Mouse (Mus musculus) liver, postnatal 0 days (tissue): Measurements from ENCODE around the gene AU015836. TPM values are rescaled to one million over a fixed set of nuclear protein-coding genes. Genes with fewer than 3 reads are reported as not detected.

Source experiments
- ATAC-seq: fragments of 200-750 bp; cut with Nextera tagmentation; 2 replicates; pipeline ENCODE4 v1.8.0; 2017; ENCODE audit warnings: mild to moderate bottlenecking, moderate library complexity
- DNase-seq: peaks from one replicate; pipeline ENCODE4 v3.0.0-alpha.2; 2016
- H3K27ac ChIP-seq: fragments of 300-500 bp; sonication (generic); 2 replicates; pipeline ENCODE4 v1.5.1; 2014; ENCODE audit warnings: antibody characterized with exemption, moderate library complexity, mild to moderate bottlenecking, low read depth
- H3K27me3 ChIP-seq: fragments of 300-500 bp; sonication (generic); 2 replicates; pipeline ENCODE4 v1.6.1; 2014; ENCODE audit warnings: low read length, control low read depth, mixed read lengths; ENCODE audit not compliant: insufficient read depth
- H3K36me3 ChIP-seq: fragments of 300-500 bp; sonication (generic); replicated peaks from 2 replicates; pipeline ENCODE4 v1.6.1; 2014; ENCODE audit warnings: mild to moderate bottlenecking, control low read depth, low read length, moderate library complexity, mixed read lengths; ENCODE audit not compliant: insufficient read depth
- H3K4me1 ChIP-seq: fragments of 300-500 bp; sonication (generic); 2 replicates; pipeline ENCODE4 v1.6.1; 2014; ENCODE audit warnings: antibody characterized with exemption, mild to moderate bottlenecking, control low read depth; ENCODE audit not compliant: insufficient read depth
- H3K4me2 ChIP-seq: fragments of 300-500 bp; sonication (generic); 2 replicates; pipeline ENCODE4 v1.6.1; 2014; ENCODE audit warnings: low read depth, mild to moderate bottlenecking, low read length, moderate library complexity, mixed read lengths
- H3K4me3 ChIP-seq: fragments of 300-500 bp; sonication (generic); 2 replicates; pipeline ENCODE4 v1.5.1; 2014; ENCODE audit warnings: low read depth, low read length
- H3K9ac ChIP-seq: fragments of 300-500 bp; sonication (generic); replicated peaks from 2 replicates; pipeline ENCODE4 v1.6.1; 2014; ENCODE audit warnings: mild to moderate bottlenecking, moderate library complexity
- H3K9me3 ChIP-seq: fragments of 300-500 bp; sonication (generic); 2 replicates; pipeline ENCODE4 v1.6.1; 2016; ENCODE audit warnings: mild to moderate bottlenecking, control low read depth, low read length, mixed read lengths
- CTCF ChIP-seq: sonication (generic); IDR thresholded peaks from 2 replicates; pipeline ENCODE4 v1.5.1; 2016; ENCODE audit warnings: antibody characterized with exemption, low read depth
- EP300 ChIP-seq: IDR thresholded peaks from 2 replicates; pipeline ENCODE4 v1.6.1; 2016; ENCODE audit warnings: antibody characterized with exemption, low read depth, mild to moderate bottlenecking
- WGBS: fragments of 180-500 bp; shearing (Covaris S2); extraction: QIAGEN DNeasy Blood & Tissue Kit; methylation state at CpG from one replicate; pipeline ENCODE4 v1.1.7; 2014; ENCODE audit not compliant: insufficient replicate concordance; 5-methylcytosine and 5-hydroxymethylcytosine counted together
- polyA plus RNA-seq: library from polyadenylated mRNA; unstranded; fragments of >200 nt; fragmentation: Nextera tagmentation; extraction: Ambion mirVana; gene quantifications from 2 replicates; pipeline ENCODE4 v1.2.1, GENCODE M21; 2015

AU015836 gene
- polyA plus RNA-seq, 1 experiment from 2014 or later = not detected

DNA sequence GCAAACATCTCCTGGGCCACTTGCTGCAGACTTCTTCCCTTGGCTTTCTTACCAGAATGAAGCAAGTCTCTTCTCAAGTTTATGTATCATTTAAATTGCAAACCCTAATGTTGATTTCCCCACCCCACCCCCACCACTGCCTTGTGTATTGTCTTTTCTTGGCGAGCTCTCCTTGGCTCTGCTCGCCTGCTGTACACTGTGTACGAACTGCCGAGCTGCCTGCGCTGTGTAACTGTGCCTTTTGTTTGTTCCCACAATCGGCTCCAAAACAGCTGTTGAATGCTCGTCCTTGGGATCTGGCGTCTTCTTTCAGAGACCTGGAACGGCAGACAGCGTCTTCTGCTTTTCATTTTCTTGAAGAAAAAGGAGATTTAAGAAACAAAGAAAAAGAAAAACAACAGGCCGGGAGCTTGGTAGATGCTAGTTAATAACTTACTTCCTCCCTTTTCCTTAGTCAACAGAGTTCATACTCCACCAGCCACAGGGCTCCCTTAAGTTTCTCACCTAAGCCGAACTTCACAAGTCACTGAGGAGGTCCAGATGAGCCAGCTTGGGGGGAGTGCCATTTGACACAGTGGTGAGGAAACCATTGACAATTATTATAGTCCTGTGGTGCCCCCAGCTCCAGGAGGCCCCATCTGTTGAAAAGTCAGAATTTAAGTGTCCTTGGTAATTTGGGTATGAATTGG, 44.2 kb downstream of the AU015836 start:
- H3K36me3 ChIP-seq = no peaks in the 10 kb centered on the region
- no peak for DNase-seq
- no peak overlapping the region for H3K4me2 ChIP-seq
- H3K4me3 ChIP-seq = no peak overlapping the region
- TF ChIP-seq EP300 (no peak), CTCF (no peak)
- H3K27me3 ChIP-seq = peaks cover 10% of the 10 kb centered on the region; the same call in 1 of the 2 replicates
- no peak overlapping the region for H3K9ac ChIP-seq
- no peaks in the 10 kb centered on the region for H3K9me3 ChIP-seq
- 52% methylated on average over 12 of the region's 12 CpGs for WGBS
- no peak for ATAC-seq
- no peak overlapping the region for H3K27ac ChIP-seq
- no peaks in the 10 kb centered on the region for H3K4me1 ChIP-seq

- no peak overlapping the region for H3K4me2 ChIP-seq
- H3K9me3 ChIP-seq = no peaks in the 10 kb centered on the region
- H3K4me1 ChIP-seq = no peaks in the 10 kb centered on the region
- no peak overlapping the region for H3K27ac ChIP-seq
- DNase-seq (no peak), ATAC-seq (no peak)
- no peak overlapping the region for H3K4me3 ChIP-seq
- H3K27me3 ChIP-seq = peaks cover 10% of the 10 kb centered on the region; the same call in 1 of the 2 replicates
- no peak for TF ChIP-seq CTCF
- TF ChIP-seq EP300 = no peak
- no peak overlapping the region for H3K9ac ChIP-seq
- WGBS = 47% methylated on average over 1 of the region's 1 CpGs
- H3K36me3 ChIP-seq = no peaks in the 10 kb centered on the region
Observed at GRCm38 (mm10) chrX:94016891-94017290, 48.4 kb downstream of the AU015836 start.

- no peaks in the 10 kb centered on the region for H3K36me3 ChIP-seq
- H3K4me3 ChIP-seq = no peak overlapping the region
- WGBS = 66% methylated on average over 5 of the region's 5 CpGs
- no peak overlapping the region for H3K4me2 ChIP-seq
- H3K9me3 ChIP-seq = no peaks in the 10 kb centered on the region
- DNase-seq (no peak), ATAC-seq (no peak)
- 0 out of 2 replicates have a peak, but pooled peaks cover 3% of the 10 kb centered on the region for H3K27me3 ChIP-seq
- H3K4me1 ChIP-seq = no peaks in the 10 kb centered on the region
- no peak for TF ChIP-seq CTCF
- no peak for TF ChIP-seq EP300
- no peak overlapping the region for H3K27ac ChIP-seq
- H3K9ac ChIP-seq = no peak overlapping the region
Observed at GRCm38 (mm10) chrX:94022264-94022874, 53.9 kb downstream of the AU015836 start.

Other genes with a start within 250 kb of the AU015836 start
- 14.9 and 15.2 TPM in 2 replicates for gene Pdk3, start 136.5 kb upstream of the AU015836 start, polyA plus RNA-seq
- 9.0 and 9.8 TPM in 2 replicates for gene Zfx, start 155.0 kb downstream of the AU015836 start, polyA plus RNA-seq
- gene Eif2s3x, start 244.2 kb downstream of the AU015836 start, polyA plus RNA-seq = 20.8 and 24.0 TPM in 2 replicates